Mouse (Mus musculus) myocyte (in vitro differentiated cells): ENCODE measurements around the gene Add3. TPM values are rescaled to one million over a fixed set of nuclear protein-coding genes. Genes with fewer than 3 reads are reported as not detected.

Experiments
- H3K27me3 ChIP-seq: one replicate; pipeline ENCODE4 v1.6.1; 2011; ENCODE audit not compliant: control insufficient read depth, insufficient read depth, insufficient read length
- H3K36me3 ChIP-seq: one replicate; pipeline ENCODE4 v1.6.1; 2011; ENCODE audit not compliant: control insufficient read depth, insufficient read depth
- H3K4me2 ChIP-seq: one replicate; pipeline ENCODE4 v1.6.1; 2011; ENCODE audit warnings: low read depth, control low read depth
- H3K4me3 ChIP-seq: one replicate; pipeline ENCODE4 v1.5.1; 2011; ENCODE audit warnings: mild to moderate bottlenecking, control low read depth, moderate library complexity
- H3K79me2 ChIP-seq: one replicate; pipeline ENCODE4 v1.6.1; 2011; ENCODE audit not compliant: control insufficient read depth, insufficient read depth
- H3ac ChIP-seq: one replicate; pipeline ENCODE4 v1.6.1; 2011; ENCODE audit not compliant: control insufficient read depth, insufficient read length
- CEBPB ChIP-seq: IDR thresholded peaks from 2 replicates; pipeline ENCODE4 v1.6.1; 2011; ENCODE audit warnings: mild to moderate bottlenecking, moderate library complexity; ENCODE audit not compliant: poor library complexity, insufficient read depth, severe bottlenecking
- E2F4 ChIP-seq: IDR thresholded peaks from one replicate; pipeline ENCODE4 v1.6.1; 2011; ENCODE audit warnings: mild to moderate bottlenecking, control low read depth, moderate library complexity; ENCODE audit not compliant: insufficient read depth
- MAX ChIP-seq: IDR thresholded peaks from one replicate; pipeline ENCODE4 v1.6.1; 2011; ENCODE audit warnings: low read depth, mild to moderate bottlenecking, control low read depth
- MYOD1 ChIP-seq, 3 experiments: IDR thresholded peaks; one replicate each; pipeline ENCODE4 v1.6.1; 2011; ENCODE audit warnings: control low read depth in 2 of 3, low read depth in 2 of 3, mild to moderate bottlenecking in 2 of 3, moderate library complexity in 1 of 3; ENCODE audit not compliant: insufficient read length in 2 of 3, control insufficient read depth in 1 of 3
- MYOG ChIP-seq, 3 experiments: IDR thresholded peaks; one replicate each; pipeline ENCODE4 v1.6.1; 2011; ENCODE audit warnings: control low read depth in 2 of 3, low read depth in 2 of 3, mild to moderate bottlenecking in 2 of 3; ENCODE audit not compliant: insufficient read length in 2 of 3, control insufficient read depth in 1 of 3, insufficient read depth in 1 of 3
- POLR2A ChIP-seq: IDR thresholded peaks from one replicate; pipeline ENCODE4 v1.6.1; 2011; ENCODE audit warnings: low read depth, mild to moderate bottlenecking, control low read depth, moderate library complexity; ENCODE audit not compliant: insufficient read length
- POLR2AphosphoS2 ChIP-seq: IDR thresholded peaks from one replicate; pipeline ENCODE4 v1.6.1; 2011; ENCODE audit warnings: low read depth, control low read depth; ENCODE audit not compliant: insufficient read length
- REST ChIP-seq: IDR thresholded peaks from one replicate; pipeline ENCODE4 v1.6.1; 2011; ENCODE audit warnings: mild to moderate bottlenecking, control low read depth, moderate library complexity; ENCODE audit not compliant: insufficient read depth, insufficient read length
- SRF ChIP-seq: IDR thresholded peaks from one replicate; pipeline ENCODE4 v1.6.1; 2011; ENCODE audit warnings: low read depth; ENCODE audit not compliant: control insufficient read depth, insufficient read length
- TCF12 ChIP-seq: IDR thresholded peaks from one replicate; pipeline ENCODE4 v1.6.1; 2011; ENCODE audit warnings: mild to moderate bottlenecking, control low read depth; ENCODE audit not compliant: poor library complexity, insufficient read depth, severe bottlenecking
- TCF3 ChIP-seq: IDR thresholded peaks from one replicate; pipeline ENCODE4 v1.6.1; 2011; ENCODE audit warnings: low read depth, control low read depth; ENCODE audit not compliant: insufficient read length
- USF1 ChIP-seq: IDR thresholded peaks from one replicate; pipeline ENCODE4 v1.6.1; 2011; ENCODE audit warnings: low read depth, mild to moderate bottlenecking, control low read depth, moderate library complexity
- polyA plus RNA-seq: library from polyadenylated mRNA; unstranded; fragments of >200 nt; fragmentation: generic; extraction: Trizol; gene quantifications from one replicate; pipeline ENCODE4 v1.2.1, GENCODE M21; 2012; ENCODE audit warnings: missing spikeins

The Add3 gene
- polyA plus RNA-seq, 1 experiment = 8.3 TPM

DNA sequence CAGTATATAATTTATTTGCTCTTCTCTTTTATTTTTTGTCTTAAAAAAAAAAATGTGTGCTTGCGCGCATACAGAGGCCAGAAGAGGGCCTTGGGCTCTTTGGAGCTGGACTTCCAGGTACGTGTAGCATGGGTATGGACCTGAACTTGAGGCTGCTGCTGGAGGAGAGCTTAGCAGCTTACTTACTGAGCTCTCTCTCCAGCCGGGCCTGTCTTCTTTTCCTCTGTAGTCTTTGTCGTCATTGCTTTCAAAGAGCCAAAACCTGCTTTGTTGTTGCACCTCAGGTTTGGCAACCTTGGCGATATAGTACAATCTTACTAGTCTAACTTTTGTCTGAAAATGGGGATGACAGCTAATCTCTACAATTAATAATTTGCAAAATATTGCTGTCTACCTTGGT lies 47.9 kb downstream of the Add3 start:
- H3K79me2 ChIP-seq = no peaks in the 10 kb centered on the region
- H3K4me2 ChIP-seq = no peak overlapping the region
- H3K4me3 ChIP-seq = no peak overlapping the region
- no peak overlapping the region for H3ac ChIP-seq
- TF ChIP-seq USF1 (no peak), TCF12 (no peak), MYOD1 (IDR thresholded peaks at IDR 0.05; ENCODE audit: control insufficient read depth in 1 of 3, insufficient read length in 2 of 3, low read depth in 2 of 3) (no peak), MYOG (IDR thresholded peaks at IDR 0.05; ENCODE audit: control insufficient read depth in 1 of 3, insufficient read depth in 1 of 3, insufficient read length in 2 of 3, low read depth in 2 of 3) (no peak), SRF (no peak), E2F4 (no peak), REST (no peak), POLR2A (no peak), MAX (no peak), CEBPB (no peak), TCF3 (no peak), POLR2AphosphoS2 (no peak)
- H3K27me3 ChIP-seq = no peaks in the 10 kb centered on the region
- H3K36me3 ChIP-seq = no peaks in the 10 kb centered on the region

DNA sequence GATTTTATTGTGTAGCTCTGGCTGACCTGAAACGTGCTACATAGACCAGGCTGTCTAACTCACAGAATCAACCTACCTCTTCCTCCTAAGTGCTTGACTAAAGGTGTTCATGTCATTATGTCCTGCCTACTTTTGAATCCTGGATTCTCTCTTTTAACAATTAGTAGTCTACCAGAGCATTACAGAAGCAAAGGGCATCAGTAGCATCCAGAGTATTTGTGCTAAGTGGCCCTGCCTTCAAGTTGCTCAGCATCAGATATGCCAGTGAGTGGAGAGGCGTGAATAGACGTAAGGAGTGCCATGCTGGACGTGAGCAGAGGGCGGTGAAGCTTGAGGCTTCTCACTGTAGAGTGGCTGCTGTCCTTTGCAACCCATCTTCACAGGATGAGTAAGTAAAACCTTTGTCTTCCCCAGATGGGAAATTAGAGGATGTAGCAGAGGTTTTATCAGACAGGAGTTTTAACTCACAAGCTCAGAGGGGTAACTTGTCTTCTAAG lies 48.5 kb downstream of the Add3 start:
- Histone ChIP-seq H3ac (no peak overlapping the region), H3K4me3 (no peak overlapping the region), H3K4me2 (no peak overlapping the region), H3K79me2 (no peaks in the 10 kb centered on the region), H3K27me3 (no peaks in the 10 kb centered on the region), H3K36me3 (no peaks in the 10 kb centered on the region)
- TF ChIP-seq CEBPB (no peak), MYOG (IDR thresholded peaks at IDR 0.05; ENCODE audit: control insufficient read depth in 1 of 3, insufficient read depth in 1 of 3, insufficient read length in 2 of 3, low read depth in 2 of 3) (no peak), TCF3 (no peak), REST (no peak), MYOD1 (IDR thresholded peaks at IDR 0.05; ENCODE audit: control insufficient read depth in 1 of 3, insufficient read length in 2 of 3, low read depth in 2 of 3) (no peak), SRF (no peak), E2F4 (no peak), MAX (no peak), TCF12 (no peak), POLR2A (no peak), USF1 (no peak), POLR2AphosphoS2 (no peak)

GRCm38 (mm10) chr19:53189736-53190135 lies 49.5 kb downstream of the Add3 start:
- Histone ChIP-seq H3K36me3 (no peaks in the 10 kb centered on the region), H3K4me2 (no peak overlapping the region), H3K4me3 (no peak overlapping the region), H3K27me3 (no peaks in the 10 kb centered on the region), H3ac (no peak overlapping the region), H3K79me2 (no peaks in the 10 kb centered on the region)
- TF ChIP-seq REST (no peak), USF1 (no peak), POLR2AphosphoS2 (no peak), MAX (no peak), MYOG (IDR thresholded peaks at IDR 0.05; ENCODE audit: control insufficient read depth in 1 of 3, insufficient read depth in 1 of 3, insufficient read length in 2 of 3, low read depth in 2 of 3) (no peak), POLR2A (no peak), SRF (no peak), CEBPB (no peak)

GRCm38 (mm10) chr19:53190232-53190631 lies 50.0 kb downstream of the Add3 start:
- no peak overlapping the region for H3K4me2 ChIP-seq
- no peak overlapping the region for H3ac ChIP-seq
- no peak overlapping the region for H3K4me3 ChIP-seq
- H3K36me3 ChIP-seq = no peaks in the 10 kb centered on the region
- H3K27me3 ChIP-seq = no peaks in the 10 kb centered on the region
- no peaks in the 10 kb centered on the region for H3K79me2 ChIP-seq
- no peak for TF ChIP-seq E2F4
- TF ChIP-seq REST = no peak
- no peak for TF ChIP-seq MYOD1 (IDR thresholded peaks at IDR 0.05; ENCODE audit: control insufficient read depth in 1 of 3, insufficient read length in 2 of 3, low read depth in 2 of 3)
- no peak for TF ChIP-seq USF1
- no peak for TF ChIP-seq TCF3
- no peak for TF ChIP-seq MYOG (IDR thresholded peaks at IDR 0.05; ENCODE audit: control insufficient read depth in 1 of 3, insufficient read depth in 1 of 3, insufficient read length in 2 of 3, low read depth in 2 of 3)
- no peak for TF ChIP-seq CEBPB
- TF ChIP-seq MAX = no peak
- no peak for TF ChIP-seq TCF12
- TF ChIP-seq POLR2A = no peak

GRCm38 (mm10) chr19:53191867-53192487 lies 51.7 kb downstream of the Add3 start:
- no peaks in the 10 kb centered on the region for H3K36me3 ChIP-seq
- no peak overlapping the region for H3ac ChIP-seq
- TF ChIP-seq USF1 (no peak), MAX (no peak), SRF (no peak), REST (no peak), MYOG (IDR thresholded peaks at IDR 0.05; ENCODE audit: control insufficient read depth in 1 of 3, insufficient read depth in 1 of 3, insufficient read length in 2 of 3, low read depth in 2 of 3) (no peak), E2F4 (no peak)
- H3K4me3 ChIP-seq = no peak overlapping the region
- H3K27me3 ChIP-seq = no peaks in the 10 kb centered on the region
- H3K4me2 ChIP-seq = peak overlapping the region; percentile 18
- no peaks in the 10 kb centered on the region for H3K79me2 ChIP-seq
